Mouse (Mus musculus) telencephalon, adult 2 months (tissue): Measurements from ENCODE around the gene Frmd5.
"Not testable (repeated sequence)": the region's sequence is repeated elsewhere in the genome, so short reads cannot be mapped to it uniquely, and the experiment has no call there.

ENCODE experiments used
- DNase-seq: peaks from one replicate; pipeline ENCODE4 v3.0.0-alpha.2; 2011; ENCODE audit warnings: low read depth, low spot score

Frmd5 gene

DNA sequence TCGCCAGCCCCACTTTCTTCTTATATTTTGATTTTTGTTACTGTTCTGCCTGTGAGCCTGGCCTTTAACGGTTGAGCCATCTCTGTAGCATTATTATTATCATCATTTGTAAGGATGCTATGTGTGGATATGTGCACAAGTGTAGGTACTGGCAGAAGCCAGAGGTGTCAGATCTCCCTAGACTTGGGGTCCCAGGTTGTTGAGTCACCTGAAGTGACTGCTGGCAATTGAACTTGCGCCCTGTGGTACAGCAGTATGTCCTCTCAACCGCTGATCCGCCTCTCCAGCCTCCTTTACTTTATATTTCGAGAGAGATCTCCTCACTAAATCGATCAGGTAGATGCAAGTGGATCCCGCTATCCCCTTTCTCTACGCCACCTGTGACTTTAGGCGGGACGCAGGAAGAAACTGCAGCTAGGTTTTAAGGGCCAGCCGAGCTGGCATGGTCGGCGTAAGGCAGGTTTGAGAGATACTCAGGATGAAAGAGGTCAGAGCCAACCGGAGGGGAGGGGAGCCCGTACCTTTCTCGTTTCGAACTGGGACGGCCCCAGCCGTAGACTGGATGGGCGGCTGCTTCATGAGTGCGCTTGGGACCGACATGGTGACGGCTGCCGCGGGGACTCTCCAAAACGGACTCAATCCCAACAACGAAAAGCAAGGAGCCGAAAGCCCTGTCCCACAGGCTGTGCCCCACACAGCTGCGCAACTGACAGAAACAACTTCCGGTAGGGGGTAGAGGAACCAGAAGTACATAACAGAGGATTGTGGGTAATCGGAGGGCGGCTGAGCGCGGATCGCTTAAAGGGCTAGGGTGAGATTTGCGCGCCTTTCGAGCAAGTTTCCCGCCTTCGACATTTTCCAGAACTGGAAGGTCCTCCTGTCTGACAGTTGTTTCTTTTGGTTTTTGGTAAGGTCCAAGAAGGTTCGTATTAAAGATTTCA, 300.7 kb downstream of the Frmd5 start, which contains the start of the genes Mfap1a and Wdr76:
Mfap1a (minus strand) TSS at position 724 of the 941 bp plus-strand sequence.
Wdr76 (plus strand) TSS at position 782 of the 941 bp plus-strand sequence.
- peak; percentile 89 for DNase-seq

GRCm38 (mm10) chr2:121501550-121501949, 305.3 kb downstream of the Frmd5 start:
- DNase-seq, result not testable (repeated sequence)
